Mouse (Mus musculus): ENCODE data around the gene Fibin.

The Fibin gene

DNA sequence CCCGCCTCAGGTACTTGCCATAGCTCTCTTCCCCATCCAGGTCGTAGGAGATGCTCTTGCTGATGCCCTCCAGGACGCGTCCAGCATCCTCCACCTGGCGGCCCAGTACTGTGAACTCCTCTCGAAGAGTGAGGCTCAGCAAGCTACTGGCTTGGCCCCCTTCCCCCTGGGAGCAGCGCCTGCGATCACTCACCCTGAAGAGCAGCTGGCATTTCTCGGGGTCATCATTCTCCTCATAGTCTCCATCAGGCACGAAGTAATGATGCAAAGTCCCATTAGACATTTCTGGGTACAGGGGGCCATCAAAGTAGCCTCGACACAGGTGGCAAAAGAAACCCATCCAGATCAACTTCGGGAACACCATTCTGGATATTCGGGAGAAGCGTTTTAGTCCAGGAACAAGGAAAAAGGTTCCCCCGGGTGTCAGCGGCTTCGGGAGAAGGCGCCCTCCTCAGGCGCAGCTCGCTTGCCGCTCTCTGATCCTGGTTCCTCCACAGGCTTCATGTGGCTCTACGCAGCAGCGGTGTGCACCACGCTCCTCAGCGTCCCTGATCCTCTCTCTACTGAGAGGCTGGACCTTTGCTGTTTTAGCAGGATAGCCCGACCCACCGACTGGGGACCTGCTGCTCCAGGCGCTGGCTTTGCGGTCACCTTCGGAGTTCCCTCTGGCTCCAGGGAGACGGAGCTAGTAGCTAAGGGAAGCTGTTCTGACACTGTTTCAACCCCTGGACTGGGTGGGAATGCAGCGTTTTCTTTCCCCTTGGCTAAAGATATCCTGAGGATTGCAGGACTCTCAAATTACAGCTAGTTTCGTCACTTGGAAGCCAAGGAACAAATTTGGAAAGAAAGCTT, at the start of gene Fibin:
Fibin (minus strand) TSS at position 752 of the 852 bp plus-strand sequence.
- peak; percentile 27 for DNase-seq (ENCODE audit: low spot score)

- DNase-seq (ENCODE audit: low spot score), result no peak
These were observed 48.4 kb upstream of the Fibin start for GRCm38 (mm10) chr2:110411428-110411827.

- DNase-seq (ENCODE audit: low spot score), result no peak
These were observed 45.8 kb upstream of the Fibin start for GRCm38 (mm10) chr2:110408757-110409156.

GRCm38 (mm10) chr2:110392714-110393336, 29.8 kb upstream of the Fibin start:
- DNase-seq (ENCODE audit: low spot score), result no peak

- no peak for DNase-seq (ENCODE audit: low spot score)
These were observed 27.9 kb upstream of the Fibin start for GRCm38 (mm10) chr2:110390736-110391409.

DNA sequence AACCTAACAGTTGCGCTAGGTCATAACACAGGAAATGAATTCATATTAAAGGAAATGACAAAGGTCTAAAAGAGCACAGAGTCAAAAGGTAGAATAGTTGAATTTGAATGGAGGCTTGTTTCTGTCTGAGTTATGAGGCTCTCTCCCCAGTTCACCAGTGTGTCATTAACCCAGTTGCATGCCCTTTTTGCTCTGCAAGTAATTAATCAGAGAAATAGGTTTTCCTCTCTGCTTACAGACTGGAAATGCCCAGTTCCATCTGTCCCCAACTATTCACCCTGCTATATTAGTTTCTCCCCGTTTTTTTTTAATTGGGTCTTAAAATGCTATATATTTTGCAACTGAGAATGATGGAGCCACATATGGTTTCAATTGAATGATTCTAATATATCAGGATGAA, 16.8 kb upstream of the Fibin start:
- no peak for DNase-seq (ENCODE audit: low spot score)

DNA sequence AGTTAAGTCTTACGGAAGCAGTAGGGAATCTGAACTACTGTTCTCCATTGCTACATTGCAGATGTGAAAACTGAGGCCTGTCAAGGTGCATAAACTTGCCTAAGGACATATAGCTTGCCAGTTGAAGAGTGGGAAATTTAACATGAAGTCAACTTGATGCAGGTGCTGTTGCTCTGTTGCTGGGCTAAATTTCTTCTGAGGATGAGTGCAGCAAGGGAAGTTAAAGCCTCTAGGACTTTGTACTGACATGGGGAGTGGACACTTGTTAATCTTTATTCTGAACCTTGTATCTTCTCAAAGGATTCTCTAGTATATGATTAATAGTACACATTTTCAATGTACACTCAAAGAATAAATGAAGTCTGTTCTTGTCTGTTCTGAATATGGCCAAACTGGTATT, 13.7 kb upstream of the Fibin start:
- DNase-seq (ENCODE audit: low spot score), result no peak

GRCm38 (mm10) chr2:110375475-110375874, 12.5 kb upstream of the Fibin start:
- DNase-seq (ENCODE audit: low spot score), result no peak

- DNase-seq (ENCODE audit: low spot score), result no peak
These were observed 10.2 kb upstream of the Fibin start for GRCm38 (mm10) chr2:110373186-110373585.

DNA sequence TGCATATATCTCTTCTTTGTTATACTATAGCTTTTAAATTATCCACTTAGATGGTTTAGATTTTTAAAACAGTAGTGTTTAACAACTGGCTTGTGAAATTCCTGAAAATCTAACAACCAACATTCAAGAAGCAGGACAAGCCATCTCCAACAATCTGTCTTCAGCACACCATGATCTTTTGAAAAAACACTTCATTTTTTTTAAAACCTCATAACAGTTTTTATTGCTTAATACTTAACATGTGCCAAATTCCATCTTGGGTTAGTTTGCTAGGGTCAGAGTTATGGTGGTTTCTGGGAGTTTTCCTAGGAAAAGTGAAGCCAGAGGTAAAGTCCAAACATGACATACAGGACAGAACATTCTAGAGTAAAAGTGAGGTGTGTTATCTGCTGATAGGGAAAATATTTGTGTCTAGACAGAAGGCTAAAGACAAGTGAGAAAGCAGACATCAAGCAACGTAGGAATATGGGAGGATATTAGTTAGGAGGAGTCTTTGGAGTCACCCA, 4.5 kb upstream of the Fibin start:
- no peak for DNase-seq (ENCODE audit: low spot score)

DNA sequence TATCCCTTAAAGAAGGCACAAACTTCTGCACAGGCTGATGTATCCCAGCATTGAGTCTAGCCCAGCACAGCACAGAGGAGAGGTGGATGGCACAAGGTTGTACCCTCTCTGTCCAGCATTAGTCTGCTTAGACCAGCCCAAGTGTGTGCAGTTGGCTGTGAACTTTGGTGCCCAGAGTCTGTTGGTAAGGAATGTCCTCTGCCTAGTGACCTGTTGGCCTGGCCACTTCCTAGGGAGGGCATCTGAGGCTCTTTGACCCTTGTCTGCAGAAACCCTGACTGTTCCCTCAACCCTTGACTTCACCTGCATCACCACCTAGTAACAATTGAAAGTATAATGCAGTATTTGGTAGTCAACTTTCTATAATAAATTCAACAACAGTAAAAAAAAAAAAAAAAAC, 2.4 kb upstream of the Fibin start:
- DNase-seq (ENCODE audit: low spot score), result no peak

DNA sequence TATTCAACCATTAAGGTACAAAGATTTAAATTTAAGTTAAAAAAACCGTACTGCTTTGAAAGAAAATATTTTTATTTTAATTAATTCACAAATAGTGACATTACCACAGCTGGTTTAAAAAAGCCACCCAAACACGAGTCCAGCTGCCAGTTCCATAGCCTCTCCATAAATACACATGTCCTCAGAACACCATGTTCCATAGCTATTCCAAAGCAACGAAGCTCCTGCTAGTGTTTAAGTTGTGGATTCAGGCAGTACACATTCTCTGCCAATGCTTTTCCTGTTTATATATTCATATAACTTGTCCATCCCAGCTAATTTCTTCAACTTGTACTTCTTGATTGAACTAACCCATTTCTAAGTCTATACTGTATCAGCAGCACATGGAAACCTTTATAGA, 872 bp upstream of the Fibin start:
- no peak for DNase-seq (ENCODE audit: low spot score)

DNA sequence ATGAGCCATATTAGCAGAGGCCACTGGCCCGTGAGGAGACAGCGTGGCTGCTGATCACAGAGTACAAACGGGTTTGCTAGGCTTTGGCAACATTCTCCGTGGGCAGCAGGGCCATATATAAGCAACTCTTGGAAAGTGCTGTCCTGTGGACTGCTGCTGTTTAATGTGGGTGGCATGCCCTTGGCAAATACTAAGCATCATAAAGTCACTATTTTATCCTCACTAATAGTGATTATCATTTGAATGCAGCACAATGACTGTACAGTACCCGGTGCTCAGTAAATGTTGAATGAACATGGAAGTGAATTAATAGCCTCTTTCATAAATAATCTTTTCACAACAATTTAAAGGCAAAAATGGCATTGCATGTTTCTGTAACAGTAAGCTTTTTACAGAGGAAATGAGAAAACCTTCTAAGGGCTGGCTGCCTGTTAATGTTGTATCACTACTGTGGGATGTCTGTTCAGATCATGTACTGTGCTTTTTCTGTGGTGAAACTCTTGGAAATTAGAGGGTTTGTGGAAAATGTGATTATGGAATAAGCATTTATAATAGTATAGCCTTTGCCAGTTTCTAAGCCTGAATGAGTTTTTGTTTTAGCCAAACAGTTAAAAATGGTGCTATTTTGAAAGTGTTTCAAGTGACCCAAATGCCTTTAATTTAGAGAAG, 9.5 kb downstream of the Fibin start:
- DNase-seq (ENCODE audit: low spot score), result no peak

- DNase-seq (ENCODE audit: low spot score), result no peak
These were observed 11.1 kb downstream of the Fibin start for GRCm38 (mm10) chr2:110351843-110352251.

DNA sequence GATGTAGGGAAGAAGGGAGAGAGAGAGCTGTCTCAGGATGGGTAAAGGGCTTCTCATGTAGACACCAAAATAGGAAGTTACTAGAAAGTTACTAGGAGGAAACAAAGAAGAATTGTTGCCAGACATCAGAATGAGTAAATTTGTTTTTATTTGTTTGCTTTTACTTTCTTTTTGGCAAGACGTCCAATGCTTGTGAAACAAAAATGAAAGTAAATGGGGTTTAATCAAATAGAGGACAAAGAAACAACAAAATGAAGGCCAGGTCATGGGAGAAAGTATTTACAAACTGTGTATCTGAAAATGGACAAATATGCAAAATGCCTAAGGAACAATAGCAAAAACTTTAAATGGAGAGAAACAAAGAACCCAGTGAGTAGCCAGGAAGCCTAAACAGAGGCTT, 11.6 kb downstream of the Fibin start:
- DNase-seq (ENCODE audit: low spot score), result no peak

DNA sequence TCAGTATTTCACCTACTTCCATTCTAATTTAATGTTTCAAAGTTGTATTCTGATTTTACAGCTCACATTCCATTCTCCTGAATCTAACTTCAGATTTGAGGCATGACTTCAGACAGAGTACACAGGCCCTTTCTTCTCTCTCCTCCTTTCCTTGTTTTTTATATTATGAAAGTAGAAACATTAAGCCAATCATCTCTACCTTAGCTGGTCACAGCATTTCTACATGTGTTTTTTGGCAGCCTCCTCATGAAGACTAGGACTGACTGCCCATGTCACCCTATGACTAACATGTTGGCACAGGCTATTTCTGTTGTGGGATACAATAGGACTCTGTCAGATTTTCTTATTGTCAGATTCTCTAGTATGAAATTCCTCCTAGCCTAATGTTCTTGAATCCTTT, 34.0 kb downstream of the Fibin start:
- DNase-seq (ENCODE audit: low spot score), result no peak

GRCm38 (mm10) chr2:110319949-110320348, 43.0 kb downstream of the Fibin start:
- no peak for DNase-seq (ENCODE audit: low spot score)

- DNase-seq (ENCODE audit: low spot score), result no peak
These were observed 43.7 kb downstream of the Fibin start for GRCm38 (mm10) chr2:110319266-110319665.

GRCm38 (mm10) chr2:110318719-110319118, 44.3 kb downstream of the Fibin start:
- DNase-seq (ENCODE audit: low spot score), result no peak

GRCm38 (mm10) chr2:110316116-110316883, 46.7 kb downstream of the Fibin start:
- DNase-seq (ENCODE audit: low spot score), result no peak

DNA sequence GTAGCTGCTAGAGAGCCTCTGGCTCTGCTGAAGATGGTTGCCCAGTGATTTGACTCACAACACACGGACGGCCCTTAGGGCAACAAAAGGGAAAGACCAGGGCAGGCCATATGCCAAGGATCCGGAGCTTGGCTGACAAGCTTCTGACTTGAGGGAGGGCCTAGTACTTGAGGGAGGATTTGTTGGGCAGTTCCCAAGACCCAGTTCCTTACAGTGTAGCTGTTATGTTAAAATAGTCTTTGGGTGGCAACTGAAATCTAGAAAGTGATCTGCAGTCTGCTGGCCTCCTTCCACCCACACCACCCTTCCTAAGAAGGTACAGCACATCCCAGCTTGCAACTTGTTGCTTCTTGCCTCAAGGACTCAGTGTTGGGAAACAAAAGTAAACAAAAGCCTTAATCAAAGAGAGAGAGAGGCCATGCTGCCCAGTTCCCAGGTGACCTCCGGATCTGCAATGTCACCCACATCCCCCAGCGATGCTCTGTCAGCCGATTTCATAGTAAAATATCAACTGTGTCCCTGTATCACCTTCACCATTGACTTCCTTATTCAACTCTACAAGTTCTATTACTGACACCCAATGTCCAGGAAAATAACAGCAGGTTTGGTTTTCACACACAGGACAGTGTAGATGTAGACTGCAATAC, 48.4 kb downstream of the Fibin start, which contains the start of gene Bbox1:
Bbox1 (minus strand) TSS at position 52 of the 647 bp plus-strand sequence.
- peak; percentile 63 for DNase-seq (ENCODE audit: low spot score)

Data from testis, postnatal 14 days (tissue).